Mouse (Mus musculus) layer of hippocampus, adult 2 months (tissue): ENCODE measurements around the gene Isg20. TPM values are rescaled to one million over a fixed set of nuclear protein-coding genes. Genes with fewer than 3 reads are reported as not detected.
A peak's percentile ranks its signal among the peaks of the same experiment; 100 is the strongest.

ENCODE experiments used
- DNase-seq, 2 experiments: peaks; one replicate each; pipeline ENCODE4 v3.0.0; 2022; ENCODE audit warnings: low spot score in 2 of 2
- H3K27ac ChIP-seq: fragments of 200-600 bp; 2 replicates; pipeline ENCODE4 v1.8.1; 2022
- H3K4me3 ChIP-seq: fragments of 200-600 bp; 2 replicates; pipeline ENCODE4 v1.8.1; 2022; ENCODE audit warnings: mild to moderate bottlenecking
- CTCF ChIP-seq: fragments of 200-600 bp; conservative IDR thresholded peaks from 2 replicates; pipeline ENCODE4 v1.8.1; 2022; ENCODE audit warnings: antibody characterized with exemption, mild to moderate bottlenecking, moderate library complexity
- long read RNA-seq, 2 experiments: library from polyadenylated mRNA; stranded (forward); transcript quantifications; one replicate each; pipeline ENCODE4 v2.0.0; 2021; ENCODE audit warnings: borderline mapping rate in 2 of 2
- total RNA-seq, 2 experiments: library from RNA; stranded (reverse); gene quantifications; 2 replicates each; pipeline ENCODE4 v1.2.3; 2021

Gene Isg20
- under 1 TPM; 0.34 to 0.49 TPM for total RNA-seq
- long read RNA-seq, experiment 1 = 0 reads
- long read RNA-seq, experiment 2, partial matches to known transcripts = 0 of 1 reads
- long read RNA-seq, experiment 2, other reads (novel, unspliced or antisense) = 0 of 1 reads

DNA sequence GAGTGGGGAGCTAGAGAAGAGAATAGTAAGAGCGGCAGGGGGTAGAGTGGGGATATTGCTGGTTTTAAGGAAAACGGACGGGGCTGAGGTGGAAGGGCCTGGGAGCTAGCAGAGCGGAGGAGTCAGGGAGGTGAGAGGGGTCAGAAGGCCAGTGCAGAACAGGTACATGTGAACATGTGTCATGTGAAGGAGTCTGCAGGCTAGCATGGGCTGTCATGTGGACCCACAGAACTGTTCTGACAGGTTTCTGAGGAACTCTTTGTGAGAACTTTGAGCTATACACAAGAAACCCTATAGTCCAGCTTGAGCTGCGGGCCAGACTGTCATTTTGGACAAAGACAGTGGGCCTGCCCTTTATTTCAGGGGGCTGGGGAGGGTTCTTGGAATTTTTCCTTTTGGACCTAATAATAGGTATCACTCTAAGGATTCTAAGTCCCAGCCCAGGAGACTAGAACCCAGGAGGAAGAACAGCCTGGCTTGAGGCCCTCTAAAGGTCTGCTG, at the start of gene Isg20:
TSS of gene Isg20 (plus strand) at position 451 of the 501 bp plus-strand sequence.
- peak within 1 kb of the TSS; percentile 46; the same call in 1 of the 2 replicates for H3K27ac ChIP-seq
- DNase-seq = no peak
- H3K4me3 ChIP-seq = peak within 1 kb of the TSS; percentile 30
- TF ChIP-seq CTCF = no peak

DNA sequence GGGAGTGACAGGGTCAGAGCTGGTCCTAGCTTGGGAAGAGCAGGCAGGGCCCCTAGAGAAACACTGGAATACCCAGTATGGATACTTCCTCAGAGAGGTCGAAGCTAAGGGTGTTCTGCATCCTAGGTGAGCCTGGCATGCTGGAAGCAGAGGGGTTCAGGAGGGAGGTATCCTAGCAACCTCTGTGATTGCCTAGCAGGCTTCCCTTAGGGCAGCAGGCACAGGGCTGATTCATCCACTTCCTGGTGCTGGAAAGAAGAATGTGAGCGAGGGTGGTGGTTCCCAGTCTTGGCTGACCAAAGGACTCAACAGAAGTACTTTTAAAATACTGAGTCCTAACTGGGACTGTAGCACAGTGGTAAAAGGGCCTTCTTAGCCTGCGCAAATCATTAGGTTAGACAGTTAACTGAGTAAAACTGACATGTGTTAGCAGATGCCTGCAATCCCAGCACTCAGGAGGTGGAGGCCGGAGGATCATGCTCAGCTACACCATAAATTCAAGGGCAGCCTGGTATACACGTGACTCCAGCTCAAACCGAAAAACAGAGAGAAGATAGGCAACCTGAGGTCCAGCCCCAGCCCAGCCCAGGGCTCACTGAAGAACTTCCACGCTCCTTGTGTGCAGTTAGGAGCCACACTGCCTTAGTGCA, 49.3 kb upstream of the Isg20 start:
- DNase-seq = no peak
- H3K27ac ChIP-seq = no peak overlapping the region
- TF ChIP-seq CTCF = no peak
- no peak overlapping the region for H3K4me3 ChIP-seq

DNA sequence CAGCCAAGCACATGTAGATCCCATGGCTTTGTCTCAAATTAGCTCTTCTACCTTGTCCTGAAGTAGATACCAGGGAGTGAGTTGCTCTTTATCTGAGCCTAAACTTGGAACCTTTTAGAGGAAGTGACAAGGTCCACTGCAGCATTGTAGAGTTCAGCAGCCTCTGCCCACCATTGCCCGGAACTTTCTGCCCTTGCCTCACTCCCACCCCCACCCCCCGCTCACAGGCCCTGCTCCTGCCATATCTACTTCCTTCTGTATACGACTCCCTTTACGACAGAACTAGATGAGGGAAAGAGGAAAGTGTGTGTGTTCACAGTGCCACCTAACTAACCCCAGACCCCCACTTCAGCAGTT, 48.8 kb upstream of the Isg20 start:
- no peak overlapping the region for H3K4me3 ChIP-seq
- H3K27ac ChIP-seq = no peak overlapping the region
- DNase-seq = no peak
- TF ChIP-seq CTCF = no peak

DNA sequence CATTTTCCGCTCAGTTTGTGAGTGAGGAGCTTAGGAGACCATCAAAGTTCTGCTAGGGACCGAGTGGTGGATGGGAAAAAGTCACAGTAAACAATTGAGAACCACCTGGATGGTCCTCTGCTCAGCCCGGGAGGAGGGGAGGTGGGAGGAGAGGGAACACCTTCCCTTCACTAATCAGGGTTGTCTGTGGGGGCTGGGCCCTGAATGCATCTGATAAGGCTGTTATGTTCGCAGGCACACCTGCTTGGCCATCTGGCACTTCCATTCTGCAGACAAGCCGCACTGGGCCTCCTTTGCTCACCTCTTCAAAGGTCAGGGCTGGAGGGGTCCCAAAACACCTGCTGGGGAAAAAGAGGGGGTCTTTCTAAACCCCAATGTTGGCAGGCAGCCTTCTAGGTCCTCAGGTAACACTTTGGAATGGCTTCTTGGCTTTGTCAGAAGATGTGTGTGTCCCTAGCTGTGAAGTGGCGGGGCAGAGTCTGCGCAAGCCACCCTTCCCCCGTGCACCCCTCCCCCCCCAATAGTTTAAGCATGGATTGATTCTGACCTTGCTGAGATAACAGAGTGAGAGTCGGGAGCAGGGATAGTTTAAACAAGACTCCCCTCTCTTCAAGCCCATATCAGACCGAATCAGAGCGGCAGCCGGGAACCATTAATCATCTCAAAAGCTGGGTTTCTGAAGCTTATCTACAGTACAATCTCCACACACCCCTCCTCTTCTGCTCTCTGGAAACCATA, 47.8 kb upstream of the Isg20 start:
- H3K27ac ChIP-seq = no peak overlapping the region
- no peak for DNase-seq
- no peak for TF ChIP-seq CTCF
- H3K4me3 ChIP-seq = no peak overlapping the region

- H3K27ac ChIP-seq = no peak overlapping the region
- no peak for DNase-seq
- H3K4me3 ChIP-seq = no peak overlapping the region
- TF ChIP-seq CTCF = no peak
These were observed 44.5 kb upstream of the Isg20 start for GRCm38 (mm10) chr7:78868731-78869130.

DNA sequence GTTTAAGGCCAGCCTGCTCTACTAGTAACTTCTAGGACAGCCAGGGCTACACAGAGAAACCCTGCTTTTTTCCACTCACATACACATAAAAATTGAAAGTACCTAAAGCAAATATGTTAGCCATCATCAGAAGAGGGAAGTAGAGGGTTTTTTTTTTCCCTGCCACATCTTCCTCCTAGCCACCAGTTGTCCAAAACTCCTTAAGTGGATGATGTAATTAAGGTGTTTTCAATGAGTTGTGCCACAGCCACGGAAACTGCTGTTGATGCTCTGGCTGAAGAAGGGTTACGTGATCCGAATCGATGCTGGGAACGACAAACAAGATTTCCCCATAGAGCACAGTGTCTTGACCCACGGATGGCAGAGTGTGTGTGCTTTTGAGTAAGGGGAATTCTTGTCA, 40.9 kb upstream of the Isg20 start:
- no peak overlapping the region for H3K4me3 ChIP-seq
- no peak overlapping the region for H3K27ac ChIP-seq
- DNase-seq = no peak
- no peak for TF ChIP-seq CTCF

DNA sequence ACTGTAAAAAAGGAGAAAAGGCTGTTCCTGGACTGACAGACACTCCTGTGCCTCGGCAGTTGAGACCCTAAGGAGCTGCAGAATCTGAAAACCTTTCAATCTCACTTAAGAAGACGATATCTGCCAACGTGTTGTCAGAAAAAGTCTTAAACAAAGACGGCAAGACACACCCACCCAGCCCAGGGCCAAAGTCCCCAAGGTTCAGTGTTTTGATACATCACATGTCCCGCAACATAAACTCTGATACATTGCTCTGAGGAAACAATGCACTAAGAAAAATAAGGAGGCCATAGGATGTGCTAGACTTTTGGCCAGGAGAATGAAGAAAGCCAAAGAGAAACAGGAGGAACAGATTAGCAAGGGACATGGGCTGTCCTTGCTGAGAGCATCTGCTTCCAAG, 40.4 kb upstream of the Isg20 start:
- no peak for DNase-seq
- TF ChIP-seq CTCF = no peak
- Histone ChIP-seq H3K27ac (no peak overlapping the region), H3K4me3 (no peak overlapping the region)

DNA sequence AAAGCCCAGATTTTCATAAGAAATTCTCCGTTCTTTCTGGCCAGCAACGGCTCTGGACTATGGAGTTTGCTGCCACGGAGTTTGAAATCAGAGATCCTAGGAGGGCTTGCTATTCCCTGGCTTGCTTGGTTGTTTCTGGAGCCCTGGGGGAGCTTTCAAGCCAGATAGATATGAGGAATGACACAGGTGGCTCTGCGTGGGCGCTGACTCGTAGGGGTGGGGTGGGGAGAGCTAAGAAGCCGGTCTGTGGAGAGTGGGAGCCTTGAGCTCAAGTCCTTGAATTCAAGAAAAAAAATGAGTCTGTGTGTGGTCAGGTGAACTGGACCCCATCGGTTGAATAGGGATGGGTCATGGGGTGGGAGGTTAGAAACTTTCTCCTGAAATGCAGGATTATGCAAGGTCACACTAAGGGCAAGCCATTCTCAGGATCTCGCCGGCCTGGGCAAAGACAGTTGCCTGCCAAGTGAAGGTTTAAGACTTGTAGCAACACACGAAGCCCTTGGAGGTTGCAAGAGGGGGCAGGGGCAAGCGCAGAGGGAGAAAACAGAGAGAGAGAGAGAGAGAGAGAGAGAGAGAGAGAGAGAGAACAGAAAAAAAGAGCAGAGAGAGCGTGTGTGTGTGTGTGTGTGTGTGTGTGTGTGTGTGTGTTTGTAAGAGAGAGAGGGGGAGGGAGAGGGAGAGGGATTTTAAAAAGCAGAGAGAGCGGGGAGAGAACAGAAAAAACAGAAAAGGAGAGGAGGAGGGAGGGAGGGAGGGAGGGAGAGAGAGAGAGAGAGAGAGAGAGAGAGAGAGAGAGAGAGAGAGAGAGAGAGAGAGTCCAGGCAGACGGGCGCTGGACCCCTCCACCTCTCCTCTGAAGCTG, 31.4 kb upstream of the Isg20 start:
- H3K27ac ChIP-seq = peak overlapping the region; percentile 93
- no peak for TF ChIP-seq CTCF

DNA sequence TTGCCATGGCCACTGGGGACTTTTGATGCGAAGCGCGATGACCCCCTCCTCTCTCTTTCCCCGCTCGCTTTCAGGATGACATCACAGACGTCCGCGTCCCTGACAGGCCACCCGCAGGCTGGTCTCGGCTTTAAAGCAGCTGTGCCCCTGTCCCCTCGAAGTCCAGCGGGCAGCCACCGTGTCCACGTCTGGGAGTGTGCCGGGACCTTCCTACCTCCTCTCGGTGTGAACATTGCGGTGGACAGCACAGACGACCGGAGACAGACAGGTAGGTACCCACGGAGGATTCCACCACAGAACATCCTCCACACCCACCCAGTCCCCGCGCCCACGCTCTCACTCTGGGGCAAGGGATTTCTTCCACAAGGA, 30.8 kb upstream of the Isg20 start:
- peak overlapping the region; percentile 74 for H3K4me3 ChIP-seq
- peak overlapping the region; percentile 93 for H3K27ac ChIP-seq
- no peak for TF ChIP-seq CTCF
- DNase-seq = peak; percentile 46 to 64

More for the DNA sequence above, 31.4 kb upstream of the Isg20 start:
- no peak for DNase-seq
- peak overlapping the region; percentile 74 for H3K4me3 ChIP-seq

DNA sequence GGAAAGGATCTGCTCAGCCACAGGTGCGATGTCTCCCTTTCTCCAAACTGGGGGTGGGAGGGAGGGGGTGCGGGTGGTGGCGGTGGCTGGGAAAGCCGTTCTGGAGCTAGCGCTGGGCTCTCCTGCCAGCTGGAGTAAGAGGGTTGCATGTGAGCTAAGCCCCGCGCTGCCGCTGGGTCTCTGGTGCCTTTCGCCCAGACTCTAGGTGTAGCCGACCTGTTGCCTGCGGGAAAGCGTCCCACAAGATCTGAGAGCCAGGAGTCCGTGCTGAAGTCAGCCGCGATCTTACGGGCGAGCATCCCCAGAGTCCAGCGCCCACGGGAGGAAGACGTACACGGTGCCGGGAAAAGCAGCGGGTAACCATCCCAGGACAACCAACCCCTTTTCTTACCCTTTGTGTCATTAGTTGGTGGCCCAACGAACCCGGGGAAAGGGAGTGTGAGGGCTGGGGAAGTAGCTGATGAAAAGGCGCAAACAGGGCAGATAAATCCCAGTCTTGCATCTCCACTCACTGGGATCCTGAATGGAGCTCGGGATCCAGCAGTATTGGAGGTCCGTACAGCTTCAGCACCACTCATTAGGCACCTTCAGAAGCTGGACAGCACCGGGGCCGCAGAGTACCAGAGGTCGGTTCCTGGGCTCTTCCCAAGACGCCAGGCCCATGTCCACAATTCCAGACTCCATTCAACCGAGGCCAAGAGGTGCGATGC, 30.1 kb upstream of the Isg20 start:
- TF ChIP-seq CTCF = no peak
- Histone ChIP-seq H3K27ac (peak overlapping the region; percentile 93), H3K4me3 (peak overlapping the region; percentile 74)
- DNase-seq = no peak

GRCm38 (mm10) chr7:78883726-78884060, 29.5 kb upstream of the Isg20 start:
- peak overlapping the region; percentile 93 for H3K27ac ChIP-seq
- H3K4me3 ChIP-seq = peak overlapping the region; percentile 74

GRCm38 (mm10) chr7:78884139-78884538, 29.1 kb upstream of the Isg20 start:
- peak overlapping the region; percentile 74 for H3K4me3 ChIP-seq
- no peak for TF ChIP-seq CTCF
- DNase-seq = peak; percentile 52 to 77
- H3K27ac ChIP-seq = peak overlapping the region; percentile 93

More at GRCm38 (mm10) chr7:78883726-78884060, 29.5 kb upstream of the Isg20 start:
- TF ChIP-seq CTCF = no peak
- DNase-seq = no peak
